Mouse (Mus musculus): ENCODE data around the gene Gfod2. TPM values are rescaled to one million over a fixed set of nuclear protein-coding genes. Genes with fewer than 3 reads are reported as not detected.

The Gfod2 gene
- total RNA-seq, 2 experiments from 2014 or later: 7.4 to 10.1 TPM

DNA sequence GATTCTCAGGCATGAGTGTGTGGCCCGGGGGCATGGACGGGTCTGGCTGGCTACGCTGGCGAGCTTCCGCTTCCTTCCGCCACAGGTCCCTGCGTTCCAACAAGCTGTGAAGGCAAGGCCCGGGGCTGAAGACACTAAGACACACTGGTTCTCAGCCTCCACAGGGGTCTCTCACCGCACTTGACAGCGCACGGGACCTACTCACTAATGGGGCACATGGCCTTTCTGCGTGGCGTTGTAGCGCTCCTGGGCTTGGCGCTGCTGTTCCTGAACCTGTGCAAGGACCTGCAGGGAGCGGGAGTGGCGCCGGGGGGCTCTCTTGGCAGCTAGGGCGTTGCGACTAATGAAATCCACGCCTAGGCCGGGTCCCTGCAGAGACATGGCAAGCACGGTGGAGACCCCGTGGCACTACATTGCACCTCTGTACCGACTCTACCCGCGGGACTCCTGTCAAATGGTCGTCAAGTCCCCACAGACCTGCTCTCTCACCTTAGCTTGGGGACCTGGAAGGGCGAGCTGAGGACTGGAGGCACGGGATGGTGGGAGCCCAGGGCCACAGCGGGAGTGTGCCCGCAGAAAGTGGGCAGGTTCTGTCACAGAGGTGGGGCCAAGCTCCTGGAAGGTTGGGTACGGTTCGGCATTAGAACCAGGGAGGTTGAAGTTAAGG lies 54.2 kb downstream of the Gfod2 start:
- no peak for DNase-seq (ENCODE audit: low spot score in 2 of 2)

DNA sequence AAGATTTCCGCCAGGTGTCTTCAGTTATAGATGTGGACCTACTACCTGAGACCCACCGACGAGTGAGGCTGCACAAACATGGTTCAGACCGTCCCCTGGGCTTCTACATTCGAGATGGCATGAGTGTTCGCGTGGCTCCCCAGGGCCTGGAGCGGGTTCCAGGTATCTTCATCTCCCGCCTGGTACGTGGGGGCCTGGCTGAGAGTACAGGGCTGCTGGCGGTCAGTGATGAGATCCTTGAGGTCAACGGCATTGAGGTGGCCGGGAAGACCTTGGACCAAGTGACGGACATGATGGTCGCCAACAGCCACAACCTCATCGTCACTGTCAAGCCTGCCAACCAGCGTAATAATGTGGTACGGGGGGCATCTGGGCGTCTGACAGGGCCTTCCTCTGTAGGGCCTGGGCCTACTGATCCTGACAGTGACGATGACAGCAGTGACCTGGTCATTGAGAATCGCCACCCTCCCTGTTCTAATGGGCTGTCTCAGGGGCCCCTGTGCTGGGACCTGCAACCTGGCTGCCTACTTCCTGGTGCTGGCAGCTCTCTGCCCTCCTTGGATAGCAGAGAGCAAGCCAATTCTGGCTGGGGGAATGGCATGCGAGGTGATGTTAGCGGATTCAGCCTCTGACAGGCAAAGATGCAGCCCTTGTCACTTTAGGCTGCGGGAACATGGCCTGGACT lies 55.6 kb downstream of the Gfod2 start:
- DNase-seq (ENCODE audit: low spot score in 2 of 2): no peak

DNA sequence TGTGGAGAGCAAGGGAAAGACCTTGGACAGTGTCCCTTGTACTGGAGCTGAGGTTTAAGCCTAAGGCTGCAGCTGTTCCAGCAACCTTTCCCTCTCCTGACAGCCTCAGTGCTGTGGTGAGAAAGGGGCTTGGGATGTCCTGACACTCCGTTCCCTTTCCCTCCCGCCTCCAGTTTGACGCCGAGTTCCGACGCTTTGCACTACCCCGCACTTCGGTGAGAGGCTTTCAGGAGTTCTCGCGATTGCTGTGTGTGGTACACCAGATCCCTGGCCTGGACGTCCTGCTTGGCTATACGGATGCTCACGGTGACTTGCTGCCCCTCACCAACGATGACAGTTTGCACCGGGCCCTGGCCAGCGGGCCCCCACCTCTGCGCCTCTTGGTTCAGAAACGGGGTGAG lies 56.5 kb downstream of the Gfod2 start:
- no peak for DNase-seq (ENCODE audit: low spot score in 2 of 2)

DNA sequence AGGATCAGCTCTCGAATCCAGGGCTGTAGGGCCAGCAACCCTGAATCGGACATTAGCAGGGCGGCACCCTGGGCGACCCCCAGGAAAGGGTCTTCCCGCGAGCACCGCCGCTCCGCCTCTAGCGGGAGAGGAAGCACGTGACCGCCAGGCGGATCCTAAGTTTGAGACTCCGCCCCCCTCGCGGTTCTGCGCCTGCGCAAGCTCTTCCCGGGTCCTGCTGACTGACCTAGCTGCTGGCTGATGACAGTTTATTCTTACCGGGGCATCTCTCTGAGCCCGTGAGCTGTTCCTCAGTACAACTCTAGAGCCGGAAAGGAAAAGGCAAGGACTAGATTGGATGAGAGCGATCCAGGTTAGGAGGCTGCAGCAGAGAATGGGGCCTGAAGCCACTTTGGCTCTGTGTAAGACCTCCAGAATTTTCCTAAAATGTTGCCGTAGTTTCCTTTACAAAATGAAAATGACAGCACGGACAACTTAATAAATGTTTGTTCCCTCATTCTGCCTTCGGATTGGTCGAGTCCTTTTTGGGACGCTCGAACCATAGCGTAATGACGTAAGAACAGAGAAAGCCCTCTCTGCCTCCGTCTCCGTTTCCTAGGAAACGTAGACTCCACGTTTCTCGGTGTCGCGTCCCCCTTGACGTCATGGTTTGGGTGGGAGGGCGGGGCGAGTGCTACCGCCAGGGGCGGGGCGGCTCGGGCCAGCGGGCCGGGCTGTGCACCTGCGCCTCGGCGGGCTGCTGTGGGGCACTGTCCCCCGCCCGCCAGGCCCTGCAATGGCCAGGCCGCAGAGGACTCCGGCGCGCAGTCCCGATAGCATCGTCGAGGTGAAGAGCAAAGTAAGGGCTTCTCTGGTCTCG lies 57.3 kb downstream of the Gfod2 start, which contains the start of the genes Acd and Pard6a:
Acd (minus strand) TSS at position 137 of the 859 bp plus-strand sequence.
Pard6a (plus strand) TSS at position 183 of the 859 bp plus-strand sequence.
- DNase-seq (ENCODE audit: low spot score in 2 of 2): peak; percentile 98

DNA sequence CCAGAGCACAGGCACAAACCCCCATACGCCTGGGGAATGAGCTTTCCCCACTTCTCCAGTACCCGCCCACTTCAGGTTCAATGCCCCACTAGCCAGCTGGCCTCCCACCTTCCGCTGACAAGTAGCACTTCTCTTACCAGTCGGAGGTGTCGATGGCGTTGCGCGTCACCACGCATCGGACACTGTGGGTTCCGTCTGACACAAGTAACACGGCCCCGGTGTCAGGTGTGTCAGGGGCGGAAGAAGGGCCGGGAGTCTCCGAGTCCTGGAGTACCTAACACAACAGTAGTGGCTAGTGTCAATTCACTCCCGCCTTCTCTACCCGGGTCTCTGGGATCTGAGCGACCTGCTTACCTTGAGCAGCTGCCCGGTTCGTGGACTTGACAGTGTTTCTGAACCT lies 57.9 kb downstream of the Gfod2 start:
- no peak for DNase-seq (ENCODE audit: low spot score in 2 of 2)

DNA sequence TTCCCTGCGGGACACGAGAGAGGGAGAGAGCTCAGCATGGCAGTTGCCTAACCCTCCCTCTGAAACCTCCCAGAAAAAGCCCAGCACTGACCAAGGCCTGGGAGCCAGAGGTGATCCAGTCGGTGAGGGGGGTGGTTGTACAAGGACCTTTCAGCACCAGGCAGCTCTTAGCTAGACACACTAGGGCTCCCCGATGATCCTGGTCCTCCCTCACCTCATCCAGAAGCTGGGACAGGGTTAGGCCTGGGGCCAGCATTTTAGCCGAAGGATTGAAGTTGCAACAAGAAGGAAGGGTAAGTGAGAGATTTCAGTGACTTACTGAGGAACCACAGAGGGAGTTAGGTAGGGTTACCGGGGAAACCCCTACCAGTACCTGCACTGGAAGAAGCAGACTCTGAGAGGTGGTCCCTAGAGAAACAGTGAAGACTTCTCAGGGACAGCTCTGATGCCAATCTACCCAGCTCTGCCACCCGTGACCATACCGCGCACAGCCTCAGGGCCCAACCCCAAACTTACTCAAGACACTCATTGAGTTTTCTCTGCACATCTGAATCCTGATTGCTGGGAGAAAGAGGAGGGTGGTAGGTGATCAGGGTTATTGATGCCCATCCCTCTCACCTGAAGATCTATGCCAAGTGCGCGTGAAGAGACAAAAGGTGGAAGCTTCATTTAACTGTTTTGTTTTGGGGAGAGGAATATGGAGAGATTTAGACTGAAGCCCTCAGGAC lies 58.8 kb downstream of the Gfod2 start:
- DNase-seq (ENCODE audit: low spot score in 2 of 2): no peak

DNA sequence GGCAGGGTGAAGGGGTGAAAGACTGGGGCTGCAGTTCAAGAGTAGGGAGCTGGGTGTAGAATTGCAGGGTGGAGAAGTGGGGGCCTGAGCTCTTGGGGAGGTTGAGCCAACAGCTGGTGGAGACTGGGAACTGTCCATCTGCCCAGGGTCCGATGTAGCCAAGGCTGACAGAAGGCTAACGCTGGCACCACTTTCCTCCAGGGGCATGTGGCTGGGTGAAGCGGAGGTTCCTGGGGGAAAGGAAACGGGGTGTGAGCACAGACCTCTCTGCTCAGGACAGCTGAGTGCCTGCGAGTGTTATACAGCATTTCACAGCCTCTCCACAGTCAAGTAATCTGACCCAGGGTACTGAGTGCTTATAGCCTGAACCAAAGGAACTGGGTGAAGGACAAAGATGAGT lies 59.7 kb downstream of the Gfod2 start:
- DNase-seq (ENCODE audit: low spot score in 2 of 2): no peak

DNA sequence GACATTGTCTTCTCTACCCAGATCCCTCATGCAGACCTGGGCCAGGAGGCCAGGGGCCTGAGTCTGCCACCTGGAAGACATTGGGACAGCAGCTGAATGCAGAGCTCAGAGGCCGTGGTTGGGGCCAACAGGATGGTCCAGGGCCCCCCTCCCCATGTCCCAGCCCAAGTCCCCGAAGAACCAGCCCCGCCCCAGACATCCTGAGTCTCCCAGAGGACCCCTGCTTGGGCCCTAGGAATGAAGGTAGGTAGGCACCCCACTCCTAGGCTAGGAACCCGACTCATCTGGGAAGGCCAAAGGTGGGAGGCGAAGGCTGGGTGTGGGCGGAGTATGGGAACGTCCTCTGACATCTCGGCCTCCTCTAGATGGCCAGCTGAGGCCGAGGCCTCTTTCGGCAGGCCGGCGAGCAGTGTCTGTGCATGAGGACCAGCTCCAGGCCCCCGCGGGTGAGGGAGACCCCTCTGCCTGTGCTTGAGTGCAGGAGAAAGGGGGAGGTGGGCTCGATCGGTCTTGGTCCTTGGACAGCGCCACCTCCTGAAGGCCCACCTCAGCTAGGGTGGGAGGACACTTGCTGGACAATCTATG lies 61.2 kb downstream of the Gfod2 start:
- no peak for DNase-seq (ENCODE audit: low spot score in 2 of 2)

DNA sequence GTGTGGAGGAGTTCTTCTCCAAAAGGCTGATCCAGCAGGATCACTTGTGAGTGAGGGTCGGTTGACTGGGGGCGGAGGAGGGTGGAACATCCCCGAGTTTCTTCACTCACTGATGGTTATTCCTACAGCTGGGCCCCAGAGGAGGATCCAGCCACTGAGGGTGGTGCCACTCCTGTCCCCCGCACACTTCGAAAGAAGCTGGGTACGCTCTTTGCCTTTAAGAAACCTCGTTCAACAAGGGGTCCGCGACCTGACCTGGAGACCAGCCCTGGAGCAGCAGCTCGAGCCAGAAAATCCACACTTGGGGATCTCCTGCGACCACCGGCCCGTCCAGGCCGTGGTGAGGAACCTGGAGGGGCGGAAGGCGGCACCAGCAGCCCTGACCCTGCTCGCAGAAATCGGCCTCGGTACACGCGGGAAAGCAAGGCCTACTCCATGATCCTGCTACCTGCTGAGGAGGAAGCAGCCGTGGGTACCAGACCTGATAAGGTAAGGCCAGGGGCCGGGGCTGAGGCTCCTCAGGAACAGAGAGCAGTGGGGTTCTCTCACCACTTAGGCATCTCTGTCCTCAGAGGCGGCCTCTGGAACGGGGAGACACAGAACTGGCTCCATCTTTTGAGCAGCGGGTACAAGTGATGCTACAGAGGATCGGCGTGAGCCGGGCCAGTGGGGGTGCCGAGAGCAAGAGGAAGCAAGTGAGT lies 63.2 kb downstream of the Gfod2 start:
- DNase-seq (ENCODE audit: low spot score in 2 of 2): no peak

DNA sequence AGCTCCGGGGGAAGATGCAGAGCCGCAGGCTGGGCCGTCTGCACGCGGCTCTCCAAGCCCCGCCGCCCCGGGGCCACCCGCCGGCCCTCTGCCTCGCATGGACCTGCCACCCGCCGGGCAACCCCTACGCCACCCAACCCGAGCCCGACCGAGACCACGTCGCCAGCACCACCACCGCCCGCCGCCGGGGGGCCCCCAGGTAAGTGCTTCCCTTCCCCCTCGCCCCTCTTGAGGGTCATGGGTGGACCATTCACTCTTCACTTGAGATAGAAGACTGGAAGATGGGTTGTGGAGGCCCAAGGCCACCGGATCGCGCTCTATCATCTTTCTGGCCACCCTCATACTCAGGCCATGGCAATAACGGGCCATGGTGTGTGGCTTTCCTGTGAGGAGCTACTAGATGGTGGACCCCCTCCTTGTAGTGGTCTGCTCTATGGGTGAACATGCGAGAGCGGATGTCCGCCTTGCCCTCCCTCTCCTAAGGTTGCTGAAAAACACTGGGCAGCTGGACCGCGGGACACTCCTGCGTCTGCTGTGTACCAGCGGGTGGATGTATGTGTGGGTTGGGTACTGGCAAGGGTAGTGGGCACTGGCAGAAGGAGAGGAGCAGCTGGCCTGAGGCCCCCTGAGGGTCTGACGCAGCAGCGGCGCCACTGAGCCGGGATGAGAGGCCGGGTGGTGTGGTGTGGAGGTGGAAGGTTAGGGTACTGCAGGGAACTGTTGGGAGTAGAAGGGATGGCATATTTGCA lies 64.2 kb downstream of the Gfod2 start:
- DNase-seq (ENCODE audit: low spot score in 2 of 2): no peak

DNA sequence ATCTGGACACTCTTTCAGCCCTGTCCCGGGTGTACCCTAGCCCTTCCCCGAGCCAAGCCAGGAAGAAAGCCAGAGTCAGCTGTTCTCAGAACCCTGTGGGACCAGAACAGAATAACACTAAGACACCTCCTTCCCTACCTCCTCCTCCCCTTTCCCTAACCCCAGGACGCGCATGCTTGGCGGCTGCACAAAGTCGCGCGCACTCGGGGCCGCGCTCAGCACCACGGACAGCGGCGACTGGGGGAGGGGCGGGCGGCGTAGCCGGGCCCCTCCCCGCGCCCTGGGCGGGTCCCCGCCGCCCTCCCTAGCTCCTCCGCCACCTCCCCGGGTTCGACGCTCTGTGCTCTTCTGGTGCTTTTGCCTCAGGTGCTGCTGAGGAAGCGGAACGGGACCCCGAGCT lies 64.8 kb downstream of the Gfod2 start:
- DNase-seq (ENCODE audit: low spot score in 2 of 2): peak; percentile 67 to 78

DNA sequence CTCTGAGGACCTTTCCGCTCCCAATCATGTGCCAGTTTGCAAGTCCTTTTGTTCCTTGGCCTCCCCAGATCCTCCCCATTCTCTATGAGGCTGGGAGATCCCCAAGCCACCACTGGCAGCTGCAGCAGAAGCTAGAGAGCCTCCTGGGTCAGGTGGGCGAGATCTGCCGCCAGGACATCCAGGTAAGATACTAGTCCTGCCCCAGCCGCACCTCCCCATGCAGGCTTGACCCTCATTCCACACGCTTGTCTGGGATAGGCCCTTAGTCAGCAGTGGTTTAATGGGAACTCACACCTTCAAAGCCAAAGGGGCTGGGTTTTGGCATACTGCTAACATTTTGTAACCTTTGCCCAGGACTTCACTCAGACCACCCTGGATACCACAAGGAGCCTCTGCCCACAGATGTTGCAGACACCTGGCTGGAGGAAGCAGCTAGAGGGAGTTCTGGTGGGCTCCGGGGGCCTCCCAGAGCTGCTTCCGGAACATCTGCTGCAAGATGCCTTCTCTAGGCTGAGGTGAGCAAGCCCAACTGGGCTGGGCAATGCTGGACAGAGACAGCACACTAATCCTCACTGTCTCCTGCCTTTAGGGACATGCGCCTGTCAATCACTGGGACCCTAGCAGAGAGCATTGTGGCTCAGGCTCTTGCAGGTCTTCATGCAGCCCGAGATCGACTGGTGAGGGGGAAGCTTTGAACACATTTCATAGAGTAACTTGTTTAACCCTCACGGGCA lies 65.8 kb downstream of the Gfod2 start:
- DNase-seq (ENCODE audit: low spot score in 2 of 2): no peak

DNA sequence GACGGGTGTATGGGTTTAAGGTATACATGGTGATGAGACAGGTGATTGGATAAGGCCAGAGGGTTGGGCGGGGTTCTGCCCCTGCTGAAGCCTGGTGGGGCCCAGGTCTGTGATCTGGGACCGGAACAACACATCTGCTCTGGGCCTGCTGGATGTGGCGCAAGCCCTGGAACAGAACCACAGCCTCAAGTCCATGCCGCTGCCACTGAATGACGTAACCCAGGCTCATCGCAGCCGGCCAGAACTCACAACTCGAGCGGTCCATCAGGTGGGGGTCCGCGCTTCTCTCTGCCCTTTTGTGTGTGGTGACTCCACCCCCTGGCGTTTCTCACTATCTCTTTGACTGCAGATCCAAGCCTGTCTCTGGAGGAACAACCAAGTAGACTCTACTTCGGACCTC lies 67.5 kb downstream of the Gfod2 start:
- no peak for DNase-seq (ENCODE audit: low spot score in 2 of 2)

DNA sequence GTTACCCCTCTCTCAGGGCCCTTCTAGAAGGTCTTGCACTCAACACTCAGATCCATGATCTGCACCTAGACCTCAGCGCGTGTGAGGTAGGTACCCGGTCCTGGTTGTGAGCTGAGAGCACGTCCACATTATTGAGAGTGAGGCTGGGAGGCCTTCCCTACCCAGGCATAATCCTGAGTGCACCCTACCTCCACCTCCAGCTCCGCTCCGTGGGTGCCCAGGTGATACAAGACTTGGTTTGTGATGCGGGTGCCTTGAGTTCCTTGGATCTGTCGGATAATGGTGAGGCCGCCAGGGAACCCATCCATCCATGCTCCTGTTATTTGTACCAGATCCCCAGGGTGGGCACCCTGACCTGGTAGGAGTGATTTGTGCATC lies 68.5 kb downstream of the Gfod2 start:
- no peak for DNase-seq (ENCODE audit: low spot score in 2 of 2)

DNA sequence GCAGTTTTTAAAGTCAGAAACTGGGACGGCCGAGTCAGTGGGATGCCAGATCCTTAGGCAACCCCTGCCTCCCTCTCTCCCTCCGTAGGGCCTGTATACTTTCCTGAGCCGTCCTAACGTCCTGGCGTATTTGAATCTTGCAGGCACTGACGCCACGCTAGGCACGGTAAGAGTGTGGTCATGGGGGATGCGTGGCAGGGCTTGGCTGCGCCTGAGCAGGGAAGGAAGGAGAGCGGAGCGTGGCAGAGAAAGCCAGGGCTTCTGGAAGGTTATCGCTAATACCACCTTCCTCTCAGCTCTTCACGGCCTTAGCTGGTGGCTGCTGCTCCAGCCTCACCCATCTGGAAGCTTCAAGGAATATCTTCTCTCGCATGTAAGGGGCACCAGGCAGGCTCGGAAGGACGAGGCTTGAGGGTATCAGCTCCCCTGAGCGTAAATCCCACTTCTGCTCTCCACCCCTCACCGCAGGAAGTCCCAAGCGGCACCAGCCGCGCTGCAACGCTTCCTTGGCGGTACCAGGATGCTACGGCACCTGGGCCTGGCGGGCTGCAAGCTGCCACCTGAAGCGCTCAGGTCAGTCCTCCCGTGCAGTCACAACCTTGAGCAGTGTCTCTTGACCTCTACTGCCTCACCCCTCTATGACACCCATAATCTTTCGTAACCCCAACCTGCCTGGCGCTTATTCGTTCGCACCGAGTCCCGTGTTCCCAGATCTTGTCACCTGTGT lies 69.0 kb downstream of the Gfod2 start:
- no peak for DNase-seq (ENCODE audit: low spot score in 2 of 2)

DNA sequence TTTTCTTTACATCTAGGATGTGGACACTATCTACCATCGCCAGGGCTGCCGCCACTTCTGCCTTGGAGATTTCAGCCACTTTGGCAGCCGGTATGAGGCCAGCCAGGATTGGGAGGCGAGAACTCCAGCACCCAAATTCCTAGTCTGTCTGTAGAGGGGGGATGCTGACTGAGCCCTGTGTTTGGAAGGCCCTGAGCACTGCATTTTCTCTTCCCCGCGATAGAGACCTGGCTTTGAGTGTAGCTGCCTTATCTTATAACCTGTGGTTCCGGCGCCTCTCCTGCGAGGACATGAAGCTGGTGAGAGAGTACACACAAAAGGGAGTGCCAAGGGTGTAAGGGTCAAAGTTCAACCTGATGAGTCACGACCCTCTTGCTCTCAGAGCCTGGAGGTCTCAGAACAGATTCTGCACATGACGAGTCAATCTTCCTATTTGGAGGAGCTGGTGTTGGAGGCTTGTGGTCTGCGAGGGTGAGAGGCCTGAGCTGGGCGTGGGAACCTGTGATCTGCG lies 70.2 kb downstream of the Gfod2 start:
- DNase-seq (ENCODE audit: low spot score in 2 of 2): no peak

DNA sequence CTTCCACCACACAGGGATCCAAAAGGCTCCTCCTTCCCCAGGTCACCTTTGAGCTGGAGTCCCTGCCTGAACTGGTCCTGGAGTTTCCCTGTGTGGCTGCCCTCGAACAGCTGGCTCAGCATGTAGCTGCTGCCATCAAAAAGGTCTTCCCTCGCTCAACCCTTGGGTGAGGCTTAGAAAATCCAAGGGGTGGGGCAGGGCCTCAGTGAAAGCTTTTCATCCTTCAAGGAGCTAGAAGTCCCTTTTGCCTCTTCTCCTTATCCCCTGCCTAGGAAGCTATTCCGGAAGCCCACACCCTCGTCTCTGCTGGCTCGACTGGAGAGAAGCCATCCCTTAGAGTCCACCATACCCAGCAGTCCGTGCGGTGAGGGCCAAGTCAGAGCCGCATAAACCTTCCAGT lies 71.0 kb downstream of the Gfod2 start:
- DNase-seq (ENCODE audit: low spot score in 2 of 2): no peak

DNA sequence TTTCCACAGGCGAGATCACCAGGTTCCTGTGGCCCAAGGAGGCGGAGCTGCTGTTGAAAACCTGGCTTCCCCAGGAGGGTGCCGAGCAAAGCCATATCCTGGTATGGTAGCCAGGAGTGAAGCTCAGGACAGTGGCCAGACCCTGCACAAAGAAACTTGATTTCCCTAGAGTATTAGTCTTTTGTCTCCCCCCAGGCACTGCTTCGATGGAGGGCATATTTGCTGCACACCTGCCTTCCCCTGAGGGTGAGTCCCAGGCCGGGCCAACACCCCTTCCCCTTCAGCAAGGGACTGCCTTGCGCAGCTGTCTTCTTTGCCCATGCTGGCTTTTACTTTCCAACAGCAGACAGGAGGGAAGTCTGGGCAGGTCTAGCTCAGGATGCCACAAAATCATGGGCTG lies 71.9 kb downstream of the Gfod2 start:
- DNase-seq (ENCODE audit: low spot score in 2 of 2): no peak

All from adrenal gland, adult 18-20 months (tissue).